19 mouse cellular contexts compared by ENCODE assay signal in the genomic region with DNA sequence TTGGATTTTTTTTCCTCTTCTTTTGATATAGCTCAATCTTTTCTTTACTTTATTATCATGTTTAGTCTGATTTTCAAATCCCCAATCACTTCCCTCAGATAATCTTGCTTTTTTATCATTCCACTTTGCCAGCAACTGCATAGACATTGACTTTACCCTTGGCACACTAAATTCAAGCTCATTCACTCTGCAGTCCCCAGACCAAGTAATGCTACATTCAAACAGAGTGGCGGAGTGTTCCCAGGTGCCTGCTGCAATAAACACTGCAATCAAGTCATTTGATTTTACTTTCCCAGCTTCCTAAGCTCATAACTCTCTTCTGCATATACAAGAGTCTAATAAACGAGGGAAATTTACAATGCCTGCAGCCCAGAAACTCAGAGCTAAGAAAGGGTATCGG.
DNase-seq lines count a peak whose midpoint lies in the region; ATAC-seq lines count a peak whose summit lies in the region.
"Had no signal": no experiment of that assay in that cellular context is flagged by ENCODE, and none has a peak within 500 bp of the region (broad histone marks: within the 10 kb centered on the region; RNA-seq: fewer than 3 reads in every experiment).

No protein-coding gene starts in this region.

- no peaks in the 10 kb centered on the region for H3K9me3 ChIP-seq in neural tube, embryonic 13.5 days
- no peaks in the 10 kb centered on the region for H3K9me3 ChIP-seq in neural tube, embryonic 14.5 days (ENCODE audit: control insufficient read depth, low read length)
- H3K9me3 ChIP-seq: embryonic facial prominence, embryonic 10.5 days; embryonic facial prominence, embryonic 12.5 days; forebrain, embryonic 13.5 days; forebrain, embryonic 15.5 days had no signal

- ATAC-seq in neural tube, embryonic 13.5 days (ENCODE audit: low read depth) = no peak
- ATAC-seq in neural tube, embryonic 14.5 days (ENCODE audit: low read depth) = peak; percentile 56; the same call in 1 of the 2 replicates
- ATAC-seq: forebrain, embryonic 13.5 days; forebrain, embryonic 15.5 days; forebrain, postnatal 0 days had no signal

- no peak overlapping the region for H3K4me3 ChIP-seq in neural tube, embryonic 13.5 days
- no peak overlapping the region for H3K4me3 ChIP-seq in neural tube, embryonic 14.5 days (ENCODE audit: low read depth, low read length)
- H3K4me3 ChIP-seq: embryonic facial prominence, embryonic 10.5 days; embryonic facial prominence, embryonic 12.5 days; forebrain, embryonic 13.5 days; forebrain, embryonic 15.5 days had no signal

- H3K36me3 ChIP-seq in neural tube, embryonic 13.5 days = no peaks in the 10 kb centered on the region
- no peaks in the 10 kb centered on the region for H3K36me3 ChIP-seq in neural tube, embryonic 14.5 days (ENCODE audit: control insufficient read depth, insufficient read depth, low read length)
- H3K36me3 ChIP-seq: embryonic facial prominence, embryonic 10.5 days; embryonic facial prominence, embryonic 12.5 days; forebrain, embryonic 15.5 days had no signal

- 61% methylated on average over 3 of the region's 3 CpGs for WGBS in neural tube, embryonic 13.5 days
- WGBS in neural tube, embryonic 14.5 days = 46% methylated on average over 3 of the region's 3 CpGs

- H3K9ac ChIP-seq in neural tube, embryonic 13.5 days = no peak overlapping the region
- H3K9ac ChIP-seq in neural tube, embryonic 14.5 days (replicated peaks; ENCODE audit: low read depth, low read length) = no peak overlapping the region
- H3K9ac ChIP-seq: embryonic facial prominence, embryonic 12.5 days; forebrain, embryonic 13.5 days; forebrain, embryonic 15.5 days; forebrain, postnatal 0 days had no signal

- H3K4me1 ChIP-seq in neural tube, embryonic 13.5 days (replicated peaks) = no peaks in the 10 kb centered on the region
- no peaks in the 10 kb centered on the region for H3K4me1 ChIP-seq in neural tube, embryonic 14.5 days (ENCODE audit: control insufficient read depth, insufficient read depth, low read length)
- H3K4me1 ChIP-seq: embryonic facial prominence, embryonic 10.5 days; embryonic facial prominence, embryonic 12.5 days; forebrain, embryonic 13.5 days; forebrain, embryonic 15.5 days had no signal

- H3K27me3 ChIP-seq in neural tube, embryonic 13.5 days = no peaks in the 10 kb centered on the region
- H3K27me3 ChIP-seq in neural tube, embryonic 14.5 days (ENCODE audit: control insufficient read depth, insufficient read depth, low read length) = no peaks in the 10 kb centered on the region
- H3K27me3 ChIP-seq: embryonic facial prominence, embryonic 12.5 days; forebrain, embryonic 13.5 days; forebrain, embryonic 15.5 days had no signal

- no peak overlapping the region for H3K4me2 ChIP-seq in neural tube, embryonic 13.5 days
- no peak overlapping the region for H3K4me2 ChIP-seq in neural tube, embryonic 14.5 days (ENCODE audit: low read depth, low read length)
- H3K4me2 ChIP-seq: embryonic facial prominence, embryonic 12.5 days; forebrain, embryonic 13.5 days; forebrain, embryonic 15.5 days had no signal

- H3K27ac ChIP-seq in neural tube, embryonic 13.5 days (replicated peaks) = 0 out of 2 replicates have a peak overlapping the region, but pooled peaks have one; percentile 23
- no peak overlapping the region for H3K27ac ChIP-seq in neural tube, embryonic 14.5 days (ENCODE audit: low read depth, low read length)
- H3K27ac ChIP-seq: embryonic facial prominence, embryonic 10.5 days; embryonic facial prominence, embryonic 12.5 days; forebrain, embryonic 13.5 days; forebrain, embryonic 15.5 days had no signal

- DNase-seq in neural tube, embryonic 10.5 days (ENCODE audit: extremely low spot score, low spot score) = no peak
- DNase-seq in adrenal gland, postnatal 10 days = no peak
- DNase-seq in kidney, adult 9 months = no peak
- DNase-seq: adrenal gland, adult 2 months; adrenal gland, postnatal 14 days; adrenal gland, postnatal 36 days; cerebellum, adult 11 months; cerebellum, adult 18-20 months; cerebellum, adult 8-10 months; cerebellum, adult 9-11 months; cerebellum, postnatal 14 days; cerebellum, postnatal 36 days; forebrain, postnatal 0 days had no signal
